Mouse (Mus musculus): ENCODE data around the gene Rab8b.

DNA sequence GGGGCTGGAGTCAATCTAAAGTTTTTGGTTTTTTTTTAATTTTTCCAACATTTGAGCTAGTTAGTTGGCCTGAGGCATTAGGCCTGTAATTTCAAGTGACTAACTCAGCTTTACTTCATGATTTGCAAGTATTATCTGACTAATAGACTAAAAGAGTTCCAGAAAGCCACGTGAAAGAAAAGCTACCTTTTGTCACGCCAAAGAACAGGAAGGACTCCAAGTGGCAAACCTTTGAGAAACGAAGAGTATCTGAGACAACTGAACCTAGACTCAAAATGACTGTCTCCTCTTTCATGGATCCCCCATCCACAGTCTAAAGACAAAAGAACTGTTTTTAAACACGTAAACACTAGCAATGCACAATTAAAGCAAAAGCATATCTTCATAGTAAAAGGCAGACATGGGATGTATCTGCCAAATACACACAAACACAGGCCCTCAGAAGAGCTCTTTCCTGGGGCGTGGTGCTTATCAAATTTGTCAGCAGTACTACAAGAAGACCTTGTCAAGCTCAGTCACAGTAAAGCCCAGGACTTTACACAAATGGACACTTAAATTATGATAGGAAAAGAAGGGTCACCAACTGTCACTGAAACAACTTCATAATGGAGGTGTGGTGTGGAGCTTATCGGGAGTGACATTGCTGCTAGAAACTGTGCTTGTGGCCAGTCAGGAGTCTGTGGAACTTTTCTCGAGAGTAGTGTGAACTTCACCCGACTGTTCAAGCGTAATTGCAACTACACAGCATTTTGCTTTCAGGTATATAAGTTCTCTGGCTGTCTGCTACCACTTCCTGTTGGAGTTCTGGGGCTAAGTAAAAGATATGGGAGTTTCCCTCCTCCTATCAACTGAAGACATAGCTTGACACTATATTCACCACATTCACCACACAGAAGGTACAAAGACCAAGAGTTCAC is 3.4 kb downstream of the Rab8b start:
- TF ChIP-seq CTCF (IDR thresholded peaks at IDR 0.05; ENCODE audit: control insufficient read depth, insufficient read depth, low read length): no peak
- no peak for TF ChIP-seq POLR2A (IDR thresholded peaks at IDR 0.05; ENCODE audit: borderline replicate concordance, control insufficient read depth, low read depth, low read length)
